Mouse (Mus musculus): ENCODE measurements at regions not wholly inside any gene's neighbourhood (a gene's known extent, or its start where the extent isn't known, plus 50 kb on each side); places are given as distances from the start of the nearest gene placed in this dataset.

GRCm38 (mm10) chr4:93935692-93936091 is 600.4 kb upstream of the Tusc1 start:
- no peak for DNase-seq (ENCODE audit: low spot score)

- DNase-seq (ENCODE audit: low spot score) = no peak
Observed at GRCm38 (mm10) chr4:93927117-93927516, 591.8 kb upstream of the Tusc1 start.

- no peak for DNase-seq (ENCODE audit: low spot score)
Observed at GRCm38 (mm10) chr4:93924402-93924801, 589.1 kb upstream of the Tusc1 start.

GRCm38 (mm10) chr4:93886631-93887030 is 551.3 kb upstream of the Tusc1 start:
- DNase-seq (ENCODE audit: low spot score) = no peak

- no peak for DNase-seq (ENCODE audit: low spot score)
Observed at GRCm38 (mm10) chr4:93881318-93881717, 546.0 kb upstream of the Tusc1 start.

- no peak for DNase-seq (ENCODE audit: low spot score)
Observed at GRCm38 (mm10) chr4:93879351-93879872, 544.1 kb upstream of the Tusc1 start.

GRCm38 (mm10) chr4:93873271-93873670 is 538.0 kb upstream of the Tusc1 start:
- no peak for DNase-seq (ENCODE audit: low spot score)

GRCm38 (mm10) chr4:93853451-93853850 is 518.1 kb upstream of the Tusc1 start:
- no peak for DNase-seq (ENCODE audit: low spot score)

- DNase-seq (ENCODE audit: low spot score) = no peak
Observed at GRCm38 (mm10) chr4:93849178-93849577, 513.9 kb upstream of the Tusc1 start.

GRCm38 (mm10) chr4:93830701-93831100 is 495.4 kb upstream of the Tusc1 start:
- DNase-seq (ENCODE audit: low spot score) = no peak

- DNase-seq (ENCODE audit: low spot score) = no peak
Observed at GRCm38 (mm10) chr4:93793104-93793503, 457.8 kb upstream of the Tusc1 start.

GRCm38 (mm10) chr4:93790157-93790556 is 454.8 kb upstream of the Tusc1 start:
- no peak for DNase-seq (ENCODE audit: low spot score)

- DNase-seq (ENCODE audit: low spot score) = no peak
Observed at GRCm38 (mm10) chr4:93754497-93754896, 419.2 kb upstream of the Tusc1 start.

GRCm38 (mm10) chr4:93746326-93746725 is 411.0 kb upstream of the Tusc1 start:
- no peak for DNase-seq (ENCODE audit: low spot score)

GRCm38 (mm10) chr4:93713711-93714110 is 378.4 kb upstream of the Tusc1 start:
- DNase-seq (ENCODE audit: low spot score) = peak; percentile 38

- DNase-seq (ENCODE audit: low spot score) = no peak
Observed at GRCm38 (mm10) chr4:93676403-93677039, 341.2 kb upstream of the Tusc1 start.

GRCm38 (mm10) chr4:93675739-93676402 is 340.6 kb upstream of the Tusc1 start:
- no peak for DNase-seq (ENCODE audit: low spot score)

GRCm38 (mm10) chr4:93669050-93669449 is 333.7 kb upstream of the Tusc1 start:
- no peak for DNase-seq (ENCODE audit: low spot score)

GRCm38 (mm10) chr4:93664293-93664692 is 329.0 kb upstream of the Tusc1 start:
- DNase-seq (ENCODE audit: low spot score) = no peak

- no peak for DNase-seq (ENCODE audit: low spot score)
Observed at GRCm38 (mm10) chr4:93638207-93638606, 302.9 kb upstream of the Tusc1 start.

- no peak for DNase-seq (ENCODE audit: low spot score)
Observed at GRCm38 (mm10) chr4:93598474-93598873, 263.2 kb upstream of the Tusc1 start.

- no peak for DNase-seq (ENCODE audit: low spot score)
Observed at GRCm38 (mm10) chr4:93584328-93584727, 249.0 kb upstream of the Tusc1 start.

- DNase-seq (ENCODE audit: low spot score) = no peak
Observed at GRCm38 (mm10) chr4:93583670-93584303, 248.5 kb upstream of the Tusc1 start.
